Mouse (Mus musculus) intestine, embryonic 16.5 days (tissue): ENCODE data around the gene Dnajb2. TPM values are rescaled to one million over a fixed set of nuclear protein-coding genes. Genes with fewer than 3 reads are reported as not detected.
A peak's percentile ranks its signal among the peaks of the same experiment; 100 is the strongest.

Experiments used
- ATAC-seq: fragments of 200-750 bp; cut with Nextera tagmentation; 2 replicates; pipeline ENCODE4 v1.8.0; 2017; ENCODE audit warnings: moderate TSS enrichment, moderate library complexity
- H3K27ac ChIP-seq: fragments of 300-500 bp; sonication (generic); 2 replicates; pipeline ENCODE4 v1.5.1; 2014; ENCODE audit warnings: mild to moderate bottlenecking, low read length
- H3K27me3 ChIP-seq: fragments of 300-500 bp; sonication (generic); replicated peaks from 2 replicates; pipeline ENCODE4 v1.6.1; 2014; ENCODE audit warnings: low read length, control low read depth, mixed read lengths; ENCODE audit not compliant: control insufficient read depth, insufficient read depth
- H3K36me3 ChIP-seq: fragments of 300-500 bp; sonication (generic); 2 replicates; pipeline ENCODE4 v1.6.1; 2014; ENCODE audit warnings: low read length, control low read depth; ENCODE audit not compliant: control insufficient read depth, insufficient read depth
- H3K4me1 ChIP-seq: fragments of 300-500 bp; sonication (generic); 2 replicates; pipeline ENCODE4 v1.6.1; 2014; ENCODE audit warnings: low read length, control low read depth, mixed read lengths; ENCODE audit not compliant: control insufficient read depth, insufficient read depth
- H3K4me2 ChIP-seq: fragments of 300-500 bp; sonication (generic); 2 replicates; pipeline ENCODE4 v1.6.1; 2014; ENCODE audit warnings: low read depth, low read length, control low read depth
- H3K4me3 ChIP-seq: fragments of 300-500 bp; sonication (generic); 2 replicates; pipeline ENCODE4 v1.5.1; 2014; ENCODE audit warnings: mild to moderate bottlenecking, low read length
- H3K9ac ChIP-seq: fragments of 300-500 bp; sonication (generic); 2 replicates; pipeline ENCODE4 v1.6.1; 2014; ENCODE audit warnings: low read depth, low read length
- H3K9me3 ChIP-seq: fragments of 300-500 bp; sonication (generic); 2 replicates; pipeline ENCODE4 v1.6.1; 2016; ENCODE audit warnings: low read length, control low read depth; ENCODE audit not compliant: control insufficient read depth
- WGBS: fragments of 180-500 bp; shearing (Covaris S2); extraction: QIAGEN DNeasy Blood & Tissue Kit; methylation state at CpG from one replicate; pipeline ENCODE4 v1.1.7; 2014; 5-methylcytosine and 5-hydroxymethylcytosine counted together
- polyA plus RNA-seq: library from polyadenylated mRNA; unstranded; fragments of >200 nt; fragmentation: Nextera tagmentation; extraction: Ambion mirVana; gene quantifications from 2 replicates; pipeline ENCODE4 v1.2.1, GENCODE M21; 2015

Dnajb2 gene
- polyA plus RNA-seq, 1 experiment from 2014 or later, result 24.3 TPM

GRCm38 (mm10) chr1:75278228-75278627 lies 42.0 kb downstream of the Dnajb2 start, which contains the start of gene Resp18:
Gene Resp18, minus strand, starts transcription at chr1:75278415.
- WGBS, result 5% methylated on average over 13 of the region's 13 CpGs
- no peaks in the 10 kb centered on the region for H3K4me1 ChIP-seq
- no peak within 1 kb of the TSS for H3K9ac ChIP-seq
- peaks cover 9% of the 10 kb centered on the region for H3K27me3 ChIP-seq
- no peak for ATAC-seq
- no peak within 1 kb of the TSS for H3K4me2 ChIP-seq
- no peak within 1 kb of the TSS for H3K27ac ChIP-seq
- H3K9me3 ChIP-seq, result no peaks in the 10 kb centered on the region
- 0 out of 2 replicates have a peak within 1 kb of the TSS, but pooled peaks have one; percentile 5 for H3K4me3 ChIP-seq
- H3K36me3 ChIP-seq, result no peaks in the 10 kb centered on the region

GRCm38 (mm10) chr1:75283017-75283416 lies 46.8 kb downstream of the Dnajb2 start:
- Histone ChIP-seq H3K4me1 (no peaks in the 10 kb centered on the region), H3K9me3 (no peaks in the 10 kb centered on the region), H3K27me3 (peaks cover 5% of the 10 kb centered on the region; the same call in 1 of the 2 replicates), H3K36me3 (no peaks in the 10 kb centered on the region), H3K9ac (no peak overlapping the region), H3K4me3 (no peak overlapping the region), H3K27ac (no peak overlapping the region), H3K4me2 (no peak overlapping the region)
- 69% methylated on average over 5 of the region's 5 CpGs for WGBS
- no peak for ATAC-seq

- Histone ChIP-seq H3K4me3 (no peak overlapping the region), H3K9me3 (no peaks in the 10 kb centered on the region), H3K27ac (no peak overlapping the region), H3K4me2 (no peak overlapping the region), H3K36me3 (no peaks in the 10 kb centered on the region), H3K4me1 (no peaks in the 10 kb centered on the region), H3K27me3 (no peaks in the 10 kb centered on the region), H3K9ac (no peak overlapping the region)
- WGBS, result 86% methylated on average over 7 of the region's 7 CpGs
- no peak for ATAC-seq
Measured at GRCm38 (mm10) chr1:75284911-75285310, 48.7 kb downstream of the Dnajb2 start.

DNA sequence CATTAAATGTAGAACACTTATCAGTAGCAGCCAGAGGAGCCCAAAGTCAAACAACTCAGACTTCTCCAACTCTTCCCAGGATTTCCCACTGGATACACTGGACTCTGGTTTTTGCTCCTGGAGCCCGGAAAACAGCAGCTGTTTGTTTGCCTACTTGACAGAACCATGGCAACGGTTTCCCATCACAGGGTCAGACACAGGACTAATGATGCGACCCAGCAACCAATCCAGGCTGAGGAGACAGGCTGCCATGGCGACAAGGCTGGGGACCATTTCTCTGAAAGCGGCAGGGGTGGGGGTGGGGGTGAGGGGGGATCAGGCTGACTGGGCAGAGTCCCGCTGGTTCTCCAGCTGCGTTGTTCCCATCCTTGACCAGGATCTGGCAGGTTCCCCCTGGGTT lies 53.2 kb downstream of the Dnajb2 start:
- Histone ChIP-seq H3K9me3 (no peaks in the 10 kb centered on the region), H3K36me3 (no peaks in the 10 kb centered on the region), H3K9ac (no peak overlapping the region), H3K27ac (no peak overlapping the region), H3K4me2 (no peak overlapping the region), H3K4me3 (no peak overlapping the region), H3K4me1 (no peaks in the 10 kb centered on the region), H3K27me3 (no peaks in the 10 kb centered on the region)
- WGBS, result 15% methylated on average over 7 of the region's 7 CpGs
- no peak for ATAC-seq

DNA sequence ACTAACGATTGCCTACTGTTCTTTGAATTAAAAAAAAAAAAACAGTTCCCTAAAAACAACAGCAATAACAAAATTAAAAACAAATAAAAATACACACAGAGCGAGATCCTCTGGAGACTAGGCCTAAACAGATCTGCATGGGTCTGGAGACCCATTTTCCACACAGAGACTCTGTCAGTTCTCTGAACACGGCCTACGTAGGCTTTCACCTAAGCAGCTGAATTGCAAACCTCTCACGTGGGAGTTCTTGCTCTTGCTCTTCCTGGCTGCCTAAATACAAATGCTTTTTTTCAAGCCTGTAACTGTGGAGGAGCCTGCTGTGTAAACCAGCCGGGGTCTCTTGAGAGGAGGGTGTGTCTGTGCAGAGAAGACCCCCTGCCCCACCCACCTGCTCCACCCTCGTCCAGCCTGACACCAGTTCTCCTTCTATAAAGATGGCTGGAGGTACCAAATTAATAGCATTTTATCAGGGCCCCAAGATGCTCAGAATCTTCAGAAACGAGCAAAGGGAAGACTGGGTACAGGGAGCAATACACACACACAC lies 53.8 kb downstream of the Dnajb2 start:
- Histone ChIP-seq H3K4me2 (no peak overlapping the region), H3K27ac (no peak overlapping the region), H3K4me1 (no peaks in the 10 kb centered on the region), H3K9ac (no peak overlapping the region), H3K9me3 (no peaks in the 10 kb centered on the region), H3K36me3 (no peaks in the 10 kb centered on the region), H3K4me3 (no peak overlapping the region), H3K27me3 (no peaks in the 10 kb centered on the region)
- WGBS, result 54% methylated on average over 8 of the region's 8 CpGs
- ATAC-seq, result no peak

- no peak for ATAC-seq
- Histone ChIP-seq H3K4me1 (no peaks in the 10 kb centered on the region), H3K27me3 (no peaks in the 10 kb centered on the region)
Measured at GRCm38 (mm10) chr1:75290582-75290981, 54.4 kb downstream of the Dnajb2 start.

GRCm38 (mm10) chr1:75291321-75291720 lies 55.1 kb downstream of the Dnajb2 start:
- H3K4me3 ChIP-seq, result no peak overlapping the region
- H3K9me3 ChIP-seq, result no peaks in the 10 kb centered on the region
- H3K27ac ChIP-seq, result no peak overlapping the region
- 86% methylated on average over 8 of the region's 8 CpGs for WGBS
- no peaks in the 10 kb centered on the region for H3K36me3 ChIP-seq
- no peaks in the 10 kb centered on the region for H3K4me1 ChIP-seq
- H3K9ac ChIP-seq, result no peak overlapping the region
- no peak overlapping the region for H3K4me2 ChIP-seq
- H3K27me3 ChIP-seq, result no peaks in the 10 kb centered on the region
- ATAC-seq, result no peak

More at GRCm38 (mm10) chr1:75290582-75290981, 54.4 kb downstream of the Dnajb2 start:
- Histone ChIP-seq H3K4me2 (no peak overlapping the region), H3K36me3 (no peaks in the 10 kb centered on the region), H3K9me3 (no peaks in the 10 kb centered on the region), H3K27ac (no peak overlapping the region), H3K9ac (no peak overlapping the region), H3K4me3 (no peak overlapping the region)

DNA sequence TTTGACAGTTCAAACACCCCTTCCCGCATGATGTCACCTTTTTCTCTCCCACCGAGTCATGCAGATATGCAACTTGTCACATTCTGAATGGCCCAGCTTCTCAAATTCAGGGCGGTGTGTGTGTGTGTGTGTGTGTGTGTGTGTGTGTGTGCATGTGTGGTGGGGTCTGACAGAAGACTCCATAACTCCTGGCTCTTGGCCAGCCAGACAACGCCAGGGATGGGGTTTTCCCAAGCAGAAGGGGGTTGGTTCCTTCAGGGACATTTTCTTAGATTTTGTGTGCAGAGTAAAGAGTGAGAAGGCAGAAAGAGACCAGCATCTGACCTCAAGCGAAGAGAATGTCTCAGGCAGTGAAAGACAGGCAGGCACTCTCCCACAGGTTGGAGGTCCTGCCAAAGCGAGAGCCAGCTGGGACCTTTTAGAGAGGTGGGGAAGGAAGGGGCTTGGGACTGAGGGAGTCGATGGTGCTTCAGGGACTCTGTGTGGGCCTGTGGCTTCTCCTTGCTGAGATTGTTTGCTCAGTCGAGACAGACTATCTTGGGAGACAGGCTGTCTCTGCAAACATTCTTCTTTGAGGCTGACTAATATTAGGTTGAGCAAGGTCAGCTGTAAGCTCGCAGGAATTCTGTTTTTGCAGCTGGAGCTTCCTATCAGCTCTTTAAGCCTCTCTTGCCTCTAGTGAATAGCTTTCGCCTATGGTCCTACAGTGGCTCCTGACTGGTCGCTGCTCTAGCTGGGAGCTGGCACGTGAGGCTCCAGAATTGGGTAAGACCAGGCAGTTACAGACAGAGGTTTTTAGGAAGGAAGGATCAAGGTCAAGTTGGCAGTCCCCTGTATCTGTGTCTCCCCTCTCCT lies 56.5 kb downstream of the Dnajb2 start:
- no peak overlapping the region for H3K4me3 ChIP-seq
- H3K36me3 ChIP-seq, result no peaks in the 10 kb centered on the region
- no peaks in the 10 kb centered on the region for H3K27me3 ChIP-seq
- H3K9ac ChIP-seq, result no peak overlapping the region
- no peaks in the 10 kb centered on the region for H3K4me1 ChIP-seq
- WGBS, result 29% methylated on average over 12 of the region's 12 CpGs
- ATAC-seq, result no peak
- no peak overlapping the region for H3K27ac ChIP-seq
- no peaks in the 10 kb centered on the region for H3K9me3 ChIP-seq
- H3K4me2 ChIP-seq, result no peak overlapping the region

- H3K27me3 ChIP-seq, result no peaks in the 10 kb centered on the region
- no peaks in the 10 kb centered on the region for H3K9me3 ChIP-seq
- WGBS, result 81% methylated on average over 5 of the region's 5 CpGs
- no peak overlapping the region for H3K4me2 ChIP-seq
- H3K36me3 ChIP-seq, result no peaks in the 10 kb centered on the region
- ATAC-seq, result no peak
- no peak overlapping the region for H3K9ac ChIP-seq
- H3K4me1 ChIP-seq, result no peaks in the 10 kb centered on the region
- H3K27ac ChIP-seq, result no peak overlapping the region
- H3K4me3 ChIP-seq, result no peak overlapping the region
Measured at GRCm38 (mm10) chr1:75293331-75293701, 57.1 kb downstream of the Dnajb2 start.
